Mouse (Mus musculus) kidney, postnatal 0 days (tissue): ENCODE data around the gene Zfp574. TPM values are rescaled to one million over a fixed set of nuclear protein-coding genes. Genes with fewer than 3 reads are reported as not detected.

Source experiments
- ATAC-seq: fragments of 200-750 bp; cut with Nextera tagmentation; replicated peaks from 2 replicates; pipeline ENCODE4 v1.8.0; 2017; ENCODE audit warnings: low read depth, moderate number of reproducible peaks, moderate TSS enrichment, moderate library complexity; ENCODE audit not compliant: low FRiP score
- DNase-seq: peaks from one replicate; pipeline ENCODE4 v3.0.0-alpha.2; 2016; ENCODE audit warnings: low spot score
- H3K27ac ChIP-seq: fragments of 300-500 bp; sonication (generic); 2 replicates; pipeline ENCODE4 v1.5.1; 2014; ENCODE audit warnings: mild to moderate bottlenecking
- H3K27me3 ChIP-seq: fragments of 300-500 bp; sonication (generic); 2 replicates; pipeline ENCODE4 v1.6.1; 2014; ENCODE audit warnings: low read length, mixed read lengths; ENCODE audit not compliant: insufficient read depth
- H3K36me3 ChIP-seq: fragments of 300-500 bp; sonication (generic); 2 replicates; pipeline ENCODE4 v1.6.1; 2014; ENCODE audit warnings: low read length, mixed read lengths; ENCODE audit not compliant: insufficient read depth
- H3K4me1 ChIP-seq: fragments of 300-500 bp; sonication (generic); replicated peaks from 2 replicates; pipeline ENCODE4 v1.6.1; 2014; ENCODE audit warnings: antibody characterized with exemption, low read length, mixed read lengths; ENCODE audit not compliant: insufficient read depth
- H3K4me2 ChIP-seq: fragments of 300-500 bp; sonication (generic); 2 replicates; pipeline ENCODE4 v1.6.1; 2014; ENCODE audit warnings: mild to moderate bottlenecking, low read length, moderate library complexity, mixed read lengths
- H3K4me3 ChIP-seq: fragments of 300-500 bp; sonication (generic); replicated peaks from 2 replicates; pipeline ENCODE4 v1.5.1; 2014; ENCODE audit warnings: low read depth, low read length
- H3K9ac ChIP-seq: fragments of 300-500 bp; sonication (generic); 2 replicates; pipeline ENCODE4 v1.6.1; 2014; ENCODE audit warnings: low read depth, low read length
- H3K9me3 ChIP-seq: fragments of 300-500 bp; sonication (generic); replicated peaks from 2 replicates; pipeline ENCODE4 v1.6.1; 2016; ENCODE audit warnings: low read length, inconsistent platforms, mixed read lengths
- CTCF ChIP-seq: IDR thresholded peaks from 2 replicates; pipeline ENCODE4 v1.5.1; 2016; ENCODE audit warnings: antibody characterized with exemption, low read depth, mild to moderate bottlenecking, moderate library complexity
- WGBS: fragments of 180-500 bp; shearing (Covaris S2); extraction: QIAGEN DNeasy Blood & Tissue Kit; methylation state at CpG from one replicate; pipeline ENCODE4 v1.1.7; 2014; 5-methylcytosine and 5-hydroxymethylcytosine counted together
- polyA plus RNA-seq: library from polyadenylated mRNA; unstranded; fragments of >200 nt; fragmentation: Nextera tagmentation; extraction: Ambion mirVana; gene quantifications from 2 replicates; pipeline ENCODE4 v1.2.1, GENCODE M21; 2015

Zfp574 gene
- polyA plus RNA-seq, 1 experiment from 2014 or later = 23.5 TPM

GRCm38 (mm10) chr7:25120061-25120834, 47.9 kb downstream of the Zfp574 start:
- no peak for DNase-seq
- Histone ChIP-seq H3K27me3 (no peaks in the 10 kb centered on the region), H3K4me2 (no peak overlapping the region), H3K36me3 (no peaks in the 10 kb centered on the region), H3K4me3 (no peak overlapping the region), H3K4me1 (no peaks in the 10 kb centered on the region), H3K27ac (no peak overlapping the region), H3K9ac (no peak overlapping the region), H3K9me3 (no peaks in the 10 kb centered on the region)
- no peak for TF ChIP-seq CTCF
- ATAC-seq = no peak
- WGBS = 66% methylated on average over 25 of the region's 25 CpGs

DNA sequence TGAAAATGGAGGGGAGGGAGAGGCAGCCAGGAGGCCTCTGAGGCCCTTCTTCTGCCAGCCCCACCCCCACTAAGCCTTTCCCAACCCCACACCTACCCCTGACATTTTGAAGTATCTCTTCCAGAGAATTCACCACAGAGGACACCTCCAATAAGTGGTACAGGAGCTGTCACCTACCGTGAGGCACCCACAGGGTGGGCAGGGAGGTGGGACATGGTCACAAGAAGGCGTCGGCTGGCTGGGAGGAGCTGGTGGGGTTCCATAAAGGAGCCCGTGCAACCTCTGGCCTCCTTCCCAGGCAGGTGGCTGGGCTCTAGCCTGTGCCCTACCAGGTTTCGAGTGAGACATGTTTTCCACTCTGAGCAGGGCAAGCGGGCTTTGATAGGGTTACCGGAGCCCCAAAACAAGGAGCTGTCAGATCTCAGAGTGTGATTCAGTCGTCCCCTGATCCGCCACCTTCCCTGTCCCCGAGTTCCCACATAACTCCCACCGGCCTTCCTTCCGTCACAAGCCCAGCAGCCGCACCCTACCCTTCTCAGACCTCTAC, 48.9 kb downstream of the Zfp574 start:
- H3K36me3 ChIP-seq = no peaks in the 10 kb centered on the region
- H3K27me3 ChIP-seq = no peaks in the 10 kb centered on the region
- TF ChIP-seq CTCF = no peak
- H3K27ac ChIP-seq = no peak overlapping the region
- DNase-seq (no peak), ATAC-seq (no peak)
- no peak overlapping the region for H3K4me2 ChIP-seq
- no peak overlapping the region for H3K4me3 ChIP-seq
- H3K9ac ChIP-seq = no peak overlapping the region
- no peaks in the 10 kb centered on the region for H3K9me3 ChIP-seq
- WGBS = 72% methylated on average over 13 of the region's 13 CpGs
- no peaks in the 10 kb centered on the region for H3K4me1 ChIP-seq

- Histone ChIP-seq H3K4me1 (no peaks in the 10 kb centered on the region), H3K4me2 (no peak overlapping the region), H3K9ac (no peak overlapping the region), H3K9me3 (no peaks in the 10 kb centered on the region), H3K36me3 (no peaks in the 10 kb centered on the region), H3K27ac (no peak overlapping the region), H3K4me3 (no peak overlapping the region), H3K27me3 (no peaks in the 10 kb centered on the region)
- 72% methylated on average over 10 of the region's 10 CpGs for WGBS
- ATAC-seq = no peak
- DNase-seq = no peak
- TF ChIP-seq CTCF = no peak
Observed at GRCm38 (mm10) chr7:25125716-25126281, 53.4 kb downstream of the Zfp574 start.

- ATAC-seq = no peak
- 62% methylated on average over 9 of the region's 9 CpGs for WGBS
Observed at GRCm38 (mm10) chr7:25127971-25128370, 55.6 kb downstream of the Zfp574 start.

DNA sequence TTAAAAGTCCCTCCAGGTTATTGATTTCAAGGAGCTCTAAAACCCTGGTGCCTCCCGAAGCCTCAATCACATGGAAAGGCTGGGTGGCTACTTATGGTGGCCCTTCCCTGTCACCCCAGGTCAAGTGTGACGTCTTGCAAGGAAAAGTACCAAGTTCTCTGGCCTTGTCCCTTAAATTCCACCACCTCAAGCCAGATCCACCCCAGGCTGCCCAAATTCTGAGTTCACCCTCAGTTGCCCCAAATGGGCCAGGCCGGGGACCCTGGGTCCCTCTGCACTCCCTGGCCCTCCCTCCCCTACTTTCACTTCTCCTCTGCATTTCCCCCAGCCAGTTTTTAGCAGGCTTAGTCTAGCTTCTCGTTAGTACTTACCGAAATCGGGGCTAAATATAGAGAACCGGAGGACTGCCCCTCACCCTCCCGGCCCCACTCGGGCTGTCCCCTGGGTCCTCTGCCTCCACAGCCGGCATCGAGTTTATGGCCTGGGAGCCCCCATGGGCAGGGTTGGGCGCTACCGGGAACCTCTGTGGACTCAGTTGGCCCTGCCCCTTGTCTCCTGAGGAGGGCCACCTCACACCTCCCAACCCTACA, 57.1 kb downstream of the Zfp574 start:
- H3K27me3 ChIP-seq = peaks cover 14% of the 10 kb centered on the region; the same call in 1 of the 2 replicates
- no peak overlapping the region for H3K4me3 ChIP-seq
- WGBS = 45% methylated on average over 13 of the region's 13 CpGs
- H3K36me3 ChIP-seq = no peaks in the 10 kb centered on the region
- no peak overlapping the region for H3K27ac ChIP-seq
- no peak for DNase-seq
- no peak overlapping the region for H3K9ac ChIP-seq
- ATAC-seq = no peak
- peaks cover 4% of the 10 kb centered on the region; the same call in 1 of the 2 replicates for H3K4me1 ChIP-seq
- no peaks in the 10 kb centered on the region for H3K9me3 ChIP-seq
- no peak for TF ChIP-seq CTCF
- H3K4me2 ChIP-seq = no peak overlapping the region

More at GRCm38 (mm10) chr7:25127971-25128370, 55.6 kb downstream of the Zfp574 start:
- Histone ChIP-seq H3K4me3 (no peak overlapping the region), H3K36me3 (no peaks in the 10 kb centered on the region), H3K27me3 (peaks cover 8% of the 10 kb centered on the region; the same call in 1 of the 2 replicates), H3K27ac (no peak overlapping the region), H3K4me1 (peaks cover 4% of the 10 kb centered on the region; the same call in 1 of the 2 replicates), H3K9ac (no peak overlapping the region), H3K4me2 (no peak overlapping the region), H3K9me3 (no peaks in the 10 kb centered on the region)
- no peak for DNase-seq
- TF ChIP-seq CTCF = no peak

- H3K9ac ChIP-seq = no peak overlapping the region
- WGBS = 82% methylated on average over 11 of the region's 11 CpGs
- ATAC-seq (no peak), DNase-seq (no peak)
- H3K4me2 ChIP-seq = no peak overlapping the region
- H3K9me3 ChIP-seq = no peaks in the 10 kb centered on the region
- TF ChIP-seq CTCF = no peak
- no peak overlapping the region for H3K4me3 ChIP-seq
- H3K27me3 ChIP-seq = peaks cover 19% of the 10 kb centered on the region
- peaks cover 4% of the 10 kb centered on the region; the same call in 1 of the 2 replicates for H3K4me1 ChIP-seq
- no peak overlapping the region for H3K27ac ChIP-seq
- no peaks in the 10 kb centered on the region for H3K36me3 ChIP-seq
Observed at GRCm38 (mm10) chr7:25130565-25130964, 58.2 kb downstream of the Zfp574 start.
